Mouse (Mus musculus): ENCODE results near the gene Dbnl. TPM values are rescaled to one million over a fixed set of nuclear protein-coding genes. Genes with fewer than 3 reads are reported as not detected.

The Dbnl gene
- polyA plus RNA-seq, 1 experiment from 2014 or later, result 120 TPM

DNA sequence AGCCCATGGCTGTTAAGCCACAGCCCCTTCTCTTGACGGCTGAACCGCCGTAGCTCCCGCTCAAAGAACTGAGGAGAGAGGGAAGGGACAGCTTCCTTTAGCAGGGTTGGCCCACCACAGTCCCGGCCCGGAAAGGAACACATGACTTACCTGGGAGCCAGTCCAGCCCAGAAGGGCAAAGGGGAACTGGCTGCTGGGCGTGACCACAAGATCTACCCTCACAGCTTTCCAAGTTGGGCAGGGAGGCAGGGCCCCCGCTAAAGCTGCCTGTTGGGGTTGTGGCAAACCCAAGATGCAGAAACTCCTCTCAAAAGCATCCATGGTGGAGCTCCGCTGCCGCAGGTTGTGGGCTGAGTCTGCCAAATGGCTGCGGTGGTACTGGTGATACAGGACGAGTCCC lies 41.0 kb downstream of the Dbnl start:
- ChIA-PET POLR2A (no interaction called here), CTCF (no interaction called here)
- ATAC-seq (no peak), DNase-seq (ENCODE audit: low read depth, low spot score) (no peak)
- H3K27me3 ChIP-seq, result no peaks in the 10 kb centered on the region
- in situ Hi-C loops (cut with MboI; ENCODE audit: low pct_unique_long_range_greater_than_20kb), result no loop called here
- no peak for TF ChIP-seq CTCF (IDR thresholded peaks at IDR 0.05)

DNA sequence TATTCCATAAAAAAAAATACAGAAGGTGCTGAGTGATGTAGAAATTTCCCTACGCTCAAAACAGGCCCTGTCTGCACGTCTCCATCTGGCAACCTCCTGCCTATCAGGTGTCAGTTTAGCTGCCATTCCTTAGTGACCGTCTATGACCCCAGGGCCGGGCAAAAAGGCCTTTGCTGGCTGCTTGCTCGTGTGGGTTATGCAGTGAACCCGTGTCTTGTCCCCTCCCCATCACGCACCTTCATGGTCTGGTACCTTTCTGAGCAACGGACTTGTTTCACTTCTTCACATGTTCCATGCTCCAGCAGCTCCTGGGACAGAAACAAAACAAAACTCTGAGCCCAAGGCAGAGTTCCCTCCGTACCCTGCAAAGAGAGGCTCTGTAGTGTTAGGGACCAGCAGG lies 46.2 kb downstream of the Dbnl start:
- no peak for TF ChIP-seq CTCF (IDR thresholded peaks at IDR 0.05)
- POLR2A ChIA-PET, result interaction anchor here (1.0 to 2.2 kb wide), 4 partner anchors 26 to 52 kb away, joined by 3 to 6 read pairs (median 4); no protein-coding TSS in a partner anchor
- CTCF ChIA-PET, result interaction anchor here (1.3 to 7.3 kb wide), 4 partner anchors 13 to 52 kb away, joined by 3 to 82 read pairs (median 29); partner anchors contain the start of genes Dbnl and Pold2
- in situ Hi-C loops (cut with MboI; ENCODE audit: low pct_unique_long_range_greater_than_20kb), result no loop called here
- ATAC-seq (no peak), DNase-seq (ENCODE audit: low read depth, low spot score) (no peak)
- H3K27me3 ChIP-seq, result no peaks in the 10 kb centered on the region

DNA sequence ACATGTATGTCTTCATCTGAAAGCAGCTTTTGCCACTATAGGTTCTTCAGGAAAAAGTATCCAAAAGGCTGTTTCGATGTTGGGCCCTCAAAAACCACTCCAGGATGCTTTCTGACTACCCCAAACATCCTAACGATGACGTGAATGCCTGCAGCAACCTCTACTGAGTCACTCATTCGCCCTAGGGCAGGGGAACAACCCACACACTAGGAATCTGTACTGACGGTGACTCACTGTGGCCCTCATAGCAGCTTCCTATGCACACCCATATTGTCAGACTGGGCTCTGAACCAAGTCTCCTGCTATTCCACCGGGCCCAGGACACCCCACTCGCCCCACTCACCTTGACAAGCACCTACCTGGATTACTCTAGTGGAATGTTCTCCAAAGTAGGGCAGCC lies 46.8 kb downstream of the Dbnl start:
- ChIA-PET POLR2A (interaction anchor here (0.8 to 3.5 kb wide), 6 partner anchors 15 to 51 kb away, joined by 3 to 20 read pairs (median 4); partner anchors contain the start of gene Pold2), CTCF (interaction anchor here (1.3 to 7.3 kb wide), 8 partner anchors 12 to 78 kb away, joined by 3 to 82 read pairs (median 7); partner anchors contain the start of genes Dbnl and Pold2)
- DNase-seq (ENCODE audit: low read depth, low spot score) (no peak), ATAC-seq (no peak)
- TF ChIP-seq CTCF (IDR thresholded peaks at IDR 0.05), result no peak
- in situ Hi-C loops (cut with MboI; ENCODE audit: low pct_unique_long_range_greater_than_20kb), result no loop called here
- H3K27me3 ChIP-seq, result no peaks in the 10 kb centered on the region

DNA sequence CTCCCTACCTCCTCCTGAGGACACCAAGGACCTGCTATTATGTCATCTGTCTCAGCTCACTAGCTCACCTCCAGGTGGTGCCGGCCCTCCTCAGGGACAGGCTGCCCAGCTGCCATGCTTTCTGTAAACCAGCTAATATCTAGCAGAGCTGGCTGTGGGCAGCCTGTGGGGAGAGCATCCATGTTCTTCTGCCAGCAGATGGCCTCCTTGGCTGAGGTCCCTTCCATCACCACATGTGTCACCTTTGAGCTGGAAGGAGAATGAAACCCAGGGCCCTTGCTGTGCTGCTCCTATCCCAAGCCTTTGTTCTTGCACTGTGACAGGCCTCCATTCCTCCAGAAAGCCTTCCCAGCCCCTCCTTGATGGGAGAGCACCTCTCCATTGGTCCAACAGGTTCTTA lies 47.8 kb downstream of the Dbnl start:
- POLR2A ChIA-PET, result interaction anchor here (0.7 to 3.5 kb wide), 11 partner anchors 14 to 74 kb away, joined by 3 to 20 read pairs (median 5); partner anchors contain the start of genes Pold2 and Urgcp
- H3K27me3 ChIP-seq, result no peaks in the 10 kb centered on the region
- DNase-seq (ENCODE audit: low read depth, low spot score) (no peak), ATAC-seq (peak; percentile 13)
- in situ Hi-C loops (cut with MboI; ENCODE audit: low pct_unique_long_range_greater_than_20kb), result no loop called here
- TF ChIP-seq CTCF (IDR thresholded peaks at IDR 0.05), result no peak
- CTCF ChIA-PET, result interaction anchor here (0.7 to 7.3 kb wide), 21 partner anchors 11 to 111 kb away, joined by 3 to 82 read pairs (median 5); partner anchors contain the start of genes Dbnl, Pgam2 and Pold2

DNA sequence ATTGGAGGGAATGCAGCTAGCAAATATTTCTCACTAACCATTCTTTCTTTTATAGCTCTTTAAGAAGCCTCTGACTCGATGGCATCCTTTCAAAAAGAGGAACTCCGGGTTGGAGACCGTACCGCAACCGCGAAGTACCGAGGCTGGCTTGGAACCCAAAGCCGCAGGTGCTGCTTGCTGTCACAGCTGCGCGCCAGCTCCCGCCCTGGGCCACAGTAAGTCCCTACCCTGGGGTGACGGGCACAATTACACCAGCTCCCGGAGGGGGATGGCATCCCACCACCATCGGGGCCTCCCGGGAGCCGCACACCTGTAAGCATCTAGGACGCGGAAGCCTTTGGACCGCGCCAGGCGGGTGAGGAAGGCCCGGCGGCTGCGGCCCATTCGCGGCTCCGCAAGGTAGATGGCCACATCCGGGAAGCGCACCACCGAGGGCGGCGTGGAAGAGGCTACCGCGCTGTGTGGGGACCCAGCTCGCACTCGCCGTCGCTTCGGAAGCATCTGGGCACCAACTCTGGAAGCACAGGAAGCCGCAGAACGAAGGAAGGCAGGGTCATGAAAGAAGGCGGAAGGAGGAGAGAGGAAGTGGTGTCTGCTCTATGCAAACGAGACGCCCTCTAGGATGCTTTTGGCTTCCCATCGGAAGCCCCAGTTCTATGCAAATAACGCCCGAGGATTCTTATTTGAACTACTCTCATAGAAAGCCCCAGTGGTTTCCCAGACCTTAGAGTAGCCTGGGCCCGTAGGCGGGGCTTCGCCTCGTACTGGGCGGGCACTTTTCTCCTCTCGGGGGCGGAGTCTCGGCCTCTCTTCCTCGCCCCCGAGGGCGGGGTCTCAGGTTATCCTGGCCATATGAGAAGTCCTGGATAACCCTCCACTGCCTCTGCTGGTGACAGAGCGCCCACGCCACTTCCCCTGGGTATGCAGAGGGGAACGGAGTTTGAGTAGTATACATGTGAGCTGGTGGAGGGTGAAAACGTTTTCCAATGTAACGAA lies 49.3 kb downstream of the Dbnl start, which contains the start of gene Polm:
TSS of gene Polm (minus strand) at position 766 of the 996 bp plus-strand sequence.
- H3K27me3 ChIP-seq, result no peaks in the 10 kb centered on the region
- ChIA-PET POLR2A (interaction anchor here (0.7 to 3.5 kb wide), 9 partner anchors 12 to 53 kb away, joined by 3 to 20 read pairs (median 7); partner anchors contain the start of genes Aebp1 and Pold2), CTCF (interaction anchor here (0.9 to 7.3 kb wide), 12 partner anchors 10 to 110 kb away, joined by 3 to 82 read pairs (median 6); partner anchors contain the start of genes Dbnl, Pgam2 and Pold2)
- peak; percentile 92 for ATAC-seq
- in situ Hi-C loops (cut with MboI; ENCODE audit: low pct_unique_long_range_greater_than_20kb), result no loop called here
- peak; percentile 90 for TF ChIP-seq CTCF (IDR thresholded peaks at IDR 0.05)
- DNase-seq (ENCODE audit: low read depth, low spot score), result no peak

DNA sequence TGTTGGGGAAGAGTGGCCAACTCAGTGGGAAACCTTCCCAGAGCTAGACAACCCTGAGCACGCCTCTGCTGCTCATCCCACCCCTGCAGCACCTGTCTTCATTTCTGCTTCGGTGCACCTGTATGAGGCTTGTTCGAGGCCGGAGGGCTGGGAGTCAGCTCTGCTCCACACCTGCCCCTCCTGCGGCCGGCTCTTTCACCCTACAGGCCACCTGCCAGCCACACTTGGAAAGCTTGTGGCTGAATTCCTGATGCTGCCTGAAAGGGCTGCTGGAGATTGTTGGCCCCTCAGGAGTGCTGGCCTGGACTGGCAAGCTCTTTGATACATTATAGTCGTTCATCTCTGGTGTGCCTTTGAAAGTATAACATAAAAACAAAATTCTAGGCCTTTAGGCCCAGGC lies 52.1 kb downstream of the Dbnl start:
- POLR2A ChIA-PET, result interaction anchor here (1.9 kb wide), 1 partner anchor 37 kb away, joined by 5 read pairs; no protein-coding TSS in a partner anchor
- no peak for DNase-seq (ENCODE audit: low read depth, low spot score)
- in situ Hi-C loops (cut with MboI; ENCODE audit: low pct_unique_long_range_greater_than_20kb), result no loop called here
- CTCF ChIA-PET, result interaction anchor here (1.0 to 2.0 kb wide), 2 partner anchors 46 to 64 kb away, joined by 3 to 6 read pairs; no protein-coding TSS in a partner anchor
- no peak for ATAC-seq
- no peaks in the 10 kb centered on the region for H3K27me3 ChIP-seq
- TF ChIP-seq CTCF (IDR thresholded peaks at IDR 0.05), result no peak

DNA sequence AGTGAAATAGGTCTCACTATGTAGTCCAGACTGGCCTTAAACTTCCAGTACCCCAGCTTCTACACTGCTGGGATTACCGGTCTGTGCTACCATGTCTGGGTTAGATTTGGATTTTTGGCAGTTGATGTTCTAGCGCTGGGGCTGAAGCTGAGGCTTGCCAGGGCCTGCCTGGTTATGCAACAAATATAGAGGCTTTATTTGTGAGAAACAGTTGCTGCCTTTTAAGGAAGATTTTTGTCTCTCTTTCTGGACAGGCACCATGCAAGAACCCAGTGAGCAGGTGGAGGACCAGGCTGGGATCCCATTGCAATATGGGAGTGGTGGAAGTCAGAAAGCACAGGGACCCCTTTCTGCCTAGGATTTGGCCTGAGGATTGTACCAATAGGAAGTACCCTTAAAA lies 53.5 kb downstream of the Dbnl start:
- ChIA-PET POLR2A (no interaction called here), CTCF (interaction anchor here (1.4 kb wide), 1 partner anchor 38 kb away, joined by 3 read pairs; no protein-coding TSS in a partner anchor)
- H3K27me3 ChIP-seq, result no peaks in the 10 kb centered on the region
- in situ Hi-C loops (cut with MboI; ENCODE audit: low pct_unique_long_range_greater_than_20kb), result no loop called here
- DNase-seq (ENCODE audit: low read depth, low spot score) (no peak), ATAC-seq (no peak)
- TF ChIP-seq CTCF (IDR thresholded peaks at IDR 0.05), result no peak

DNA sequence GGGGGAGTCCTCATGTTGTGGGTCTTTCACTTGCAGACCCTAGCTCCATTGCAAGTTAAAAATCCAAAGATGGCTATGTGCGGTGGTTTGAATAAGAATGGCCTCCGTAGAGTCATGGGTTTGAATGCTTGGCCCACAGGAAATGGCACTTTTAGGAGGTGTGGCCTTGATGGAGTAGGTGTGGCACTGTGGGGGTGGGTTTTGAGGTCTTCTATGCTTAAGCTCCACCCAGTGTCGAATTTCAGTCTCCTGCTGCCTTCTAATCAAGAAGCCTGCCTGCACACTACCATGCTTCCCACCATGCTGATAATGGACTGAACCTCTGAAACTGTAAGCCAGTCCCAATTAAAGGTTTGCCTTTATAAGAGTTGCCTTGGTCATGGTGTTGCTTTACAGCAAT lies 54.8 kb downstream of the Dbnl start:
- no peak for TF ChIP-seq CTCF (IDR thresholded peaks at IDR 0.05)
- no peak for DNase-seq (ENCODE audit: low read depth, low spot score)
- ChIA-PET POLR2A (no interaction called here), CTCF (interaction anchor here (1.3 to 1.4 kb wide), 2 partner anchors 37 to 43 kb away, joined by 3 read pairs; no protein-coding TSS in a partner anchor)
- in situ Hi-C loops (cut with MboI; ENCODE audit: low pct_unique_long_range_greater_than_20kb), result no loop called here
- no peaks in the 10 kb centered on the region for H3K27me3 ChIP-seq
- no peak for ATAC-seq

DNA sequence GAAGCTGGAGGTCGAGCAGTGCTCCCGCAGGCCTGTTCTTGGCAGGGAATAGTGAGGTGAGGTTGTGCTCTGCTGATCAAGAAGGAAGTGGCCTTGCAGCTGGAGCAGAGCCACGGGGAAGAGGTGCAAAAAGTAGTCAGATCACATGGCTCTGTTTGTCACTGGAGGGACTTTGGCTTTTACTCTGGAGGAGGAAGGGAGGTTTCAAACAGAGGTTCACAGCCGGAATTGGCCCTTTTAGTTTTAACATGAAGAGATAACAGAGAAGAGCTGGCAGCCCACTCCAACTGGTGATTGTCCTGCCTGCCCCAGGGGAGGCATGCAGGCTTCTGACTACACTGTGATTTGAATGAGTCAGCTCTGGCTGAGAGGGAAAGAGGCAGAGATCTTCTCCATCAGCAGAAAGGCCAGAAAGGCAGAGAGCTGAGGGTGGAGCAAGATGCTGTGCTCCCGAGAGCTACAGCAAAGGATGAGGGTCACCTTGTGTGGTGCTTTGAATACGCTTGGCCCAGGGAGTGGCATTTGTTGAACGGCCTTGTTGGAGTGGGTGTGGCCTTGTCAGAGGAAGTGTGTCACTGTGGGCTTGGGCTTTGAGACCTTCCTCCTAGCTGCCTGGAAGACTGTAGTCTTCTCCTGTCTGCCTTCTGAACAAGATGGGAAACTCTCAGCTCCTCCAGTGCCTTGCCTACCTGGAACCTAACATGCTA lies 58.5 kb downstream of the Dbnl start:
- ChIA-PET CTCF (interaction anchor here (1.0 to 5.9 kb wide), 6 partner anchors 9 to 39 kb away, joined by 3 to 39 read pairs (median 4); partner anchors contain the start of gene Polm), POLR2A (interaction anchor here (0.6 to 1.8 kb wide), 4 partner anchors 20 to 356 kb away, joined by 3 to 8 read pairs (median 3); partner anchors contain the start of gene Pold2)
- DNase-seq (ENCODE audit: low read depth, low spot score), result no peak
- TF ChIP-seq CTCF (IDR thresholded peaks at IDR 0.05), result no peak
- H3K27me3 ChIP-seq, result no peaks in the 10 kb centered on the region
- in situ Hi-C loops (cut with MboI; ENCODE audit: low pct_unique_long_range_greater_than_20kb), result loop anchor here (5.0 kb wide), 1 partner anchor 36 kb away; no protein-coding TSS in a partner anchor
- ATAC-seq, result peak; percentile 33

All from Patski (cell line).